Mouse (Mus musculus) urinary bladder, postnatal 25 days (tissue): ENCODE measurements around the gene Cdc6.

Experiments
- DNase-seq: peaks from one replicate; pipeline ENCODE4 v3.0.0; 2022; ENCODE audit warnings: low spot score

The Cdc6 gene

DNA sequence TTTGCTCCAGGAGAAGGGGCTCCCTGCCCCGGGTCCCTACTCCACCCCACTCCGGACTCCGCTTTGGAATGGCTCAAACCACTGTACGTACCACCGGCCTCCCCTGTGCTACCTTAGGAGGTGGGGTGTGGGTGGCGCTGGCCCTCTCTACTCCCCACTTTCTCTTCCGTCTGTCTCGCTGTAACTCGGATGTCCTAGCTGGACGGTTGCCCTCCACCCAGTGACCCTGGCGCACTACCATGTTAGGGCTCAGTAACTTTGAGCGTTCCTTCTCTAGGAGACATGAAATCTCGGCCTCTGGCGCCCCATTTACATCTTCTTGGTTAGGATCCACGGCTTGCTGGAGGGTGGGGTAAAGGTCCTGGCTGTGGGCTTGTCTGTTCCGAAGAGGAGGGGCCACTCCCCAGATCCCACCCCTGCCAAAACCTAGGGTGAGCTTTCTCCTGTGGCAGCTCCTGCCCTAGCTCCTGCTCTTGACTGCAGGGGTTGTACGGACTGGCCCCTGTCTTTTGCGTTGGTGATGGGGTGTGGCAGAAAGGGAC, 53.5 kb downstream of the Cdc6 start:
- no peak for DNase-seq

DNA sequence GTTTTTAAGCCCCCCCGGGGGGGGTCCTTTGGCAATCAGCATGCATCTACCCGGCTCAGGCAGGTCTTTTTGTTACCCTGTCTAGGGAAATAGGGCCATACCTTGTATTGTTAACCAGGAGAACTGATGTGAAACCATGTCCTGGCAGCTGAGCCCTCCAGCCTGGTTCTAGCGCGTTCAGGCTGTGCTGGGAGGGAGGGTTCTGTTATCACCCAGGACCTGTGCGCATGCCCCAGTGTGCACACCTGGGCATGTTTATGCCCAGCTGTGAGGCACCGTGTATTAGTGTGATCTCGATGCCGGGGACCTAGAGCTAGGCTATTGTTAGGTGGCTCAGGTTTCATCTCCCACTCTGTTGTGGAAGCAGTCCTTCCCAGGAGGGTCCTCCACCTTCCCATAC, 54.2 kb downstream of the Cdc6 start:
- no peak for DNase-seq

DNA sequence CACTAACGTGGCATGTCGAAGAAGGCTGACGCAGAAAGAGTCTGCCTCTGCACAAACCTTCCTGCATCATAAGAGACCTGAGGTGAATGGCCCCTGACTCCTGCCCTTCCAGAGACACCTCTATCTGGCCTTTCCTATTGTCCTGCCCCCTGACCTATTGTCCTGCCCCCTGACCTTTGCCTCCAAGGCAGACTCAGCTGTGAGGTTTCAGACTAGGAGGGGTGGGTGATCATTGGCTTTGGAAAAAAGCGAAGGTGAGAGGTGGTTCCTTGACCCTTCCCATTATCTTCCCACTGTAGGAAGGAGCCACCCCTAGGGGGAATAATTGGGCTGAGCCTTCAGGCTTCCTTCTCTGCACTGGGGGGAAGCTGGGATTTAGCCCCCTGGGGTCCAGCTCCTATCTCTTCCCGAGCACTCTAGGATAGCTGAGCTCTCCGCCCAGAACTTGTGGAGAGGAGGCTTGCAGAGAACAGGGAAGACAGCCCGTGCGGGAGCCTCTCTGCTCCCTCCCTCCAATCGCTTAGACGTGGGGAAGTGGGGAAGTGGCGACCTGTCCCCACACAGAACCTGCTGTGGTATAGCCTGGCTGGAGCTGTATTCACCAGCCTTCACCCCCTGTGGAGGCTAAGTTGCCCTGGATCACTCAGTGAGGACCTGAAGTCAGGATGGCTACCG, 55.0 kb downstream of the Cdc6 start:
- DNase-seq, result no peak

DNA sequence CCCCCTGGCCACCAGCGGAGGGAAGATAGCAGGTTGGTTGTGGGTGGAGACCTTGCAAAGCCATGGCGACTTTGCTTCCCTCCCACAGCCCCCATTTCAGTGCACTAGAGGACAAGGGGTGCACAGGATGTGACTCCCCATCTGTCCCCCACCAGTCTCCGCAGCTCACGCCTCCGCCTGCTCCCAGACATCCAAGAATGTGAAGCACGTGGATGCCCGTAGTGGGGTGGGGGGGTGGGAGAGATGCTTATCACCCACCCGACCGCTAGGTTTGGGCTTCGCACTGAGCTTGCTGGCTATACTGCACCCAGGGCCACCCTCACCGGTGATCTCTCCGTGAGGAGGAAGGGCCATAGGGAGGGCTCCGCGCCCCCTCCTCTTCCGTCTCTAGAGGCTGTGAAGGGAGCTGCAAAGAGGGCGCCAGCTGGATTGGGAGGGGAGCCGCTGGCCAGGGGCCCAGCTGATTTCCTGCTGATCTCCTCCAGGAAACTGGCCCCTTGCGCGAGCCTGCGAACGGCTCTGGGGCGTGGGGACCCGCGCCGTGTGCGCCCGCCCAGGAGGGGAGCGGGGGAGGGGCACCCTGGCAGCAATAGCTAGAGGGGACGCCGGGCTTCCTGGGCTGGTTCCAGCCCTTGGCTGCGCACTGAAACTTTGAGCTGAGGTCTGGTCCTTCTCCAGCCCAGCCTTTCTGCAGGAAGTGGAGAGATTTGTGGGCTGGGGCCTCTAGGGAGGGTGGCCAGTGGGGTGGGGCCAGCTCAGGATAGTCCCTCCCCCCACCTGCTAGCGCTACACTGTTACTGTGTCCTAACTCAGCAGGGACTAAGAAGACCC, 55.8 kb downstream of the Cdc6 start:
- DNase-seq, result peak; percentile 68

DNA sequence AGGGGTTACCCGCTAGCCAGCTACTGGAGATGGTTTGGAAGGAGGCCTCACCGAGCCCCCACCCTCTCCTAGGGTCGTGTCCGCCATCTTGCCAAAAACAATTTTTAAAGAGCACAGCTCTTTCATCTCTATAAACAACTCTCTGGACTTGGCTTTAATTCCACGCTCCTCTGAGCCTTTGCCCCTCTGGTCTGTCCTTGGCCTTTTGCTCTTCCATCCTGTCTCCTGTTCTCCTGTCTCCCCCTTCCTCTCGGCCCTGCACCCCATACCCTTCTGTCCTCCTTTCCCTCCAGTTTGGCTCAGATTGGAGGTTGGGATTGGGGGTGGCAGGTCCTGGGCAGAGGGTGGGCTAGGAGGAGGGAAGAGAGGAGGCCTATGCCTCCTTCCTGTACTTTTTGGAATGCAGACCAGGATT, 56.6 kb downstream of the Cdc6 start:
- no peak for DNase-seq

DNA sequence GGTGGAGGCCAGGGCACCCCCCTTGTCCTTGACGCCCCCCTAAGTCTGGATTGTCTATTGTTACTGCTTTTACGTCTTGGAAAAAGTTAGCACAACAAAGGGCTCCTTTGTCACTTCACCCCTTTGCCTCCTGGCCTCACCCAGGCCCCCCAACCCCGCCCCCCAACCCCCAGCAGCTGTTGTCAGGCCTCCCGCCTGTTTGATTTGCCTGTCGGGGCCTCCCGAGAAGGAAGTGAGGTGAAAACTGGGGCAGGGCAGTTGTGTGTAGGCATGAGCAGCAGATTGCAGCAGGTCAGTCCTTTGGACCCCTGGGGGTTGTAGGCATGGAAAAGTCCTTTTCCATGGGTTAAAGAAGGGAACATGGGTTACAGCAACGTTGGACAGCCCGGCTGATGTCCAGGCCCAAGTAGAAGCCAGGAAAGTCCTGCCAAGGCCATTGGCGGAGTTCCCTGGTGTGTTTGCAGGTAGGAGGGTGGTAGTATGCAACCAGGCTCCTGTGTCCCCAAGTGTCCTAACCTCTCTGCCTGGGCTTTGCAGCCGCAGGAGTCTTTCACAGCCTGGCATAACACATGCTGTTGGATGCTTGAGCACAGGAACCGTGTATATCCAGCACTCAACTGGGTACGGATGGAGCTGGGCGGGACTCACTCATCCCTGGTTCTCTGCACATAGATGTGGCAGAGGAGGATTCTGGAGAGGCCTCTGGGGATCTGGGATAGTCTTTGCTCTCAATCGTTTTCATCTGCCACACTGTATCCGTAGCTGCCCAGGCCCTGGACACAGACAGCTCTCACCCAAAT, 57.2 kb downstream of the Cdc6 start:
- no peak for DNase-seq

DNA sequence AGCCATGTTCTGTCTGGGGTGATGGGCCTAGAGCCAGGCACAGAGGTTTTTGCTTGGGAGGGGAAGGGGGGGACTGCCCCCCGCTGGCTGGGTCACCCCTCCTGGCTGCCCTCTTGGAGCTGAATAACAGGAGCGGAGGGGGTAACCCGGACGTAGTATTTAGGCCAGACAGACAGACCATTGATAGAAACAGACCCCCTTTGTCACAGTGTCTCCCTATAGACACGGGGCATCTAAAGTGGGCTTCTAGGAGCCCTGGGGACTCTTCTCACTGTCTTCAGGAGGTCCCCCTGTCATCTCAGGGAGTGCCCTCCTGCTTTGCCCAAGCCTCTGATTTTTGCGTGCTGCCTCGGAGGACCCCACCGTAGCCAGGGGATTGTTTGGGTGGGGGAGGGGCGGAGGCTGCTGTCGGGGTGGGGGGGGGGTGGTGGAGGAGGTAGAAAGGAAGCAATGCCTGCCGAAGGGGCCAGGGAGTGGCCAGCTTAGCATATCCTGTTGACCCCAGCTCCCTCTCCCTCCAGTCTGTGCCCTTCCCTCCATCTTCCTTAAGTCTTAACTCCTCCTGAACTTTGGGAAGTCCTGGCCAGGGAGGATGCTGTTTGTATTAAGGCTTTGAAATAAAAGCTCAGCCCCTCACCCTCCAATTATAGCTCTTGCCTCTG, 57.9 kb downstream of the Cdc6 start:
- no peak for DNase-seq

DNA sequence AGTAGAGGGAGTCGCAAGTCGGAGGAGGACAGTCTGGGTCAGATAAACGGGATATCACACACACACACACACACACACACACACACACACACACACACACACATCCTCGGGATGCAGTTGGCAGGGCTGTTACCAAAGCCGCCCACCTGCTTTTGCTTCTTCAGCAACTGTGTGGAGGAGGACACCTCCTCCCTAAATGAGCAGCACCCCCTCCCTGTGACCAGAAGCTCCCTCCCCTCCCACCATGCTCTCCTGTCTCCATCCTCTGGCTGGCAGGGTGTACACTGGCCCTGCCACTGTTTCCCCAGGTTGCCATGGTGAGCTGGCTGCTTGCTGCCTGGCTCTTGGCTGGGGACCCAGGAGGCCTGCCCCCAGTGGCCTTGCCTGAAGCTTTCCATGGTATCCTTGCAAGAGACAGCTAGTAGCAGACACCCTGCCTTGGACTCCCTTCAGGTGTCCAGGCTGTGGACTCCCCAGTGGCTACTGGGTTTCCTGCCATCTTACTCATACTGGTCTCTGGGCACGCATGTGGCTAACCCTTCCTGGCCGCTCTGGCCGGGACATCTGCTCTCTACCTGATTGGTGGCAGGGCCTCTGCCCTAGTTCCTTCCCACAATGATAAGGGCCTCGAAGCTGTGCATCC, 59.0 kb downstream of the Cdc6 start:
- DNase-seq, result peak; percentile 46

DNA sequence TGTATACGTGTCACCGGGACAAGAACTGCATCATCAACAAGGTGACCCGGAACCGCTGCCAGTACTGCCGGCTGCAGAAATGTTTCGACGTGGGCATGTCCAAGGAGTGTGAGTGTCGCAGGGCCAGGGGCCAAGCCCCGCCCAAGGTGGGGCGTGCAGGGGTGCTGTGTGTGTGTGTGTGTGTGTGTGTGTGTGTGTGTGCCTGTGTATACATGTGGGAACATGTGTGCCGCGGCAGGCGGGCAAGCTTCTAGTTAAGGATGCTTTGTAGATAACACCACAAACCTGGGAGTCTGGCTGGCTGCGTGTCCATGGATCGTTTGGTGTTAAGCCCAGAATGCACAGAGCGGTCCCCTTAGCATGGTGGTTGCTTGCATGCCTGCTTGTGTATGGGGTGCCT, 60.5 kb downstream of the Cdc6 start:
- no peak for DNase-seq

DNA sequence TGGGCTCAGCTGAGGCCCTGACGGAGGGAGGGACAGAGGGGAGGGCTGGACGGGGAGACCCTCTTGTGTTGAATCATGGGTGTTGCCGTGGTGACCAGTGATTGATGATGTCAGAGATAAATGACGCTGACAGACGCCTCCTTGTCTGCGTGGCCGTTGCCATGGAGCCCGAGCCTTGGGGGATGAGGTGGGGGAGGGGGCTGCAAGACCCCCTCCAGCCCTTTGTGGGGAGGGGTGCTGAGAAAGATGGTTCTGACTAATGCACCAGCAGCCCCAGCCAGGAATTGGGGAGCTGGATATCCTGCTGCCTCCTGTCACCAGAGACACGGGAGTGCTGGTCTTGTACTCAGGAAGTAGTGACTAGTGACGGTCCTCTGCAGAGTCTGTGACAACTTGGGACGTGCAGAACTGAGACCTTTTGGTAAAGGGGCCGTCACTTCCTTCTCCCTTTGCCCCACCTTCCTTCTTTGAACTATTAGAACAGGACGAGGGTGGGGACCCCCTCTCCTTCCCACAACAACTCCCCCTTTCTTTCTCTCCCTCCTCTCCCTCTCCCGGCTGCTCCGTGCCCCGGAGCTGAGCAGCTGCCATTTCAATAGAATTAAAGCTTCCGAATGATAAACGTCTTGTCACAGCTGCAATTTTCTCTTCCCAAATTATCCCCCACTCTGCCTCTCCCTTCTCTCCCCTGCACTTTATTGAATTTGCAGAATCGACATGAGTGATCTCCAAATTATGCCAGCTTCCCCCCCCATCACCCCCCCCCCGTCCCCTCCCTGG, 61.3 kb downstream of the Cdc6 start:
- DNase-seq, result no peak

DNA sequence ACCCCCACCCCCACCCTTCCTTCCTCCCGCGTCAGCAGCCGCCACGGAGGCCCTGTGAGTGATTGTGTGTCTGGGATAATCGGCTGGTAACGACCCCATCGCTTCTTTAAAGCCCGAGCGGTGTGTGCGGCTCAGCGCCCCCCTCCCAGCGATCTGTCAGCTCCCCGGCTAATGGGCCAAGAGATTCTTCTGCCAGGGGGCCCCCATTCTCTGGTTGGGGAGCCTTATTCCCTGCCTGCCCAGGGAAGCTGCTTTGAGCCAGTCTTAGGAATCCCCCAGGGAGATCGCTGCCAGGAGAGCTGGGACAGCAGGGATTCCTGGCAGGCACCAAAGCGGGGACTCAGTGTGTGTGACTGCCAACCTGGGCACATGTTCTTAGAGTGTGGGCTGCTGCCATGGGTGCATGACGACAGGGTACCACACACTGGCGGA, 61.9 kb downstream of the Cdc6 start:
- no peak for DNase-seq

DNA sequence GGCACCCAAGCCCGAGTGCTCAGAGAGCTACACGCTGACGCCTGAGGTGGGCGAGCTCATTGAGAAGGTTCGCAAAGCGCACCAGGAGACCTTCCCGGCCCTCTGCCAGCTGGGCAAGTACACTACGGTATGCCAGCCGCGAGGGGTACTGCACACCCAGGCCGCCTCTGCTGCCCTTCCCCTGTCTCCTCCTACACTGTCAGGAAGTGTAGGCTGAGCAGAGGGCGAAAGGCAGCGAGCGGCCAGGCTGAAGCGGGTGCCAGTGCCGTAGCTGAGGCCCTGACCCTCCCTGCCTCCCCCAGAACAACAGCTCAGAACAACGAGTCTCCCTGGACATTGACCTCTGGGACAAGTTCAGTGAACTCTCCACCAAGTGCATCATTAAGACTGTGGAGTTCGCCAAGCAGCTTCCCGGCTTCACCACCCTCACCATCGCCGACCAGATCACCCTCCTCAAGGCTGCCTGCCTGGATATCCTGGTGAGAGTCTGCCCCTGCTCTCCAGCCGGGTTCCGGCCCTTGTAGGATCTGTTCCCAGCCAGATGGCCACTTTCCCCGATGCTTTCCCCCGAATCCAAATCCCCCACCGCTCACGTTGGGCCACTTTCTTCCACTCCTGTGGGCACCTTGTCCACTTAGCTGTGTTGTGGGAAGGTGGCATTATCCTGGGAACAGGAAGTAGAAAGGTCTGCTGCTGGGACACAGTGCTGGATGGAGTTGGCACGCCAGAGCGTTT, 62.8 kb downstream of the Cdc6 start:
- DNase-seq, result no peak

DNA sequence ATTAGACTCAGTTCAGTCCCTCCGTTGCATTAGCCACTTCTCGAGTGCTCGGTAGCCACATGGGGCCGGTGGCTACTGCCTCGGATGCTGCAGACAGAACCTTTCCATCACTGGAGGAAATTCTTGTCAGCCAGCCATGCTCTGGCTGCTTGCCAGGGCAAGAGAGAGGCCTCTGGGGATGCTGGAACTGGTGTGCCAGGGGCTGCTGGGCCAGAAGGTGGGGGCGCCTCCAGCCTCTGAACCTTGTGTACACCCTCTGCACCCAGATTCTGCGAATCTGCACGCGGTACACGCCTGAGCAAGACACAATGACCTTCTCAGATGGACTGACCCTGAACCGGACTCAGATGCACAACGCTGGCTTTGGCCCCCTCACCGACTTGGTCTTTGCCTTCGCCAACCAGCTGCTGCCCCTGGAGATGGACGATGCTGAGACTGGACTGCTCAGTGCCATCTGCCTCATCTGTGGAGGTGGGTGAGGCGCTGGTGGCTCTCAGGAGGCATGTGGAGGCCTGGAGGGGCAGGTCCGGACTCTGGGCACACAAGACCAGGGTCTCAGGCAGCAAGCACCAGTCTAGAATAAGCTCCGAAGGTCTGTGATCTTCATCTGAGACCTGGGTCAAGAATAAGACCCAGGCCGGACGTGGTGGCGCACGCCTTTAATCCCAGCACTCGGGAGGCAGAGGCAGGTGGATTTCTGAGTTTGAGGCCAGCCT, 63.9 kb downstream of the Cdc6 start:
- no peak for DNase-seq

DNA sequence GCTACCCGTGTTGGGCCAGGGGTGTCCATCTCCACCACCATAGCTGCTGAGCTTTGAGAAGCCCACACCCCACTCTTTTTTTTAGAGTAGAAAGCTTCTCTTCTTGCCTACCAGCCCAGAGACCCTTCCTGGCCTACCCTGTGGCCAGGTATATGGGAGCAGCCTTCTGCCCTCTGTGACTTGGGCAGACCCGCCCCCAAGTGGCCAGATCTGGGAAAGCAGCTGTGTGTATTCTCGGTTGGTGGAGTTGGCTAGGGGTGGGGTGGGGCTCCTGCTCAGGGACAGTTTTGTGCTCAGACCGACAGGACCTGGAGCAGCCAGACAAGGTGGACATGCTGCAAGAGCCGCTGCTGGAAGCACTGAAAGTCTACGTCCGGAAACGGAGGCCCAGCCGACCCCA, 64.6 kb downstream of the Cdc6 start:
- peak; percentile 87 for DNase-seq

DNA sequence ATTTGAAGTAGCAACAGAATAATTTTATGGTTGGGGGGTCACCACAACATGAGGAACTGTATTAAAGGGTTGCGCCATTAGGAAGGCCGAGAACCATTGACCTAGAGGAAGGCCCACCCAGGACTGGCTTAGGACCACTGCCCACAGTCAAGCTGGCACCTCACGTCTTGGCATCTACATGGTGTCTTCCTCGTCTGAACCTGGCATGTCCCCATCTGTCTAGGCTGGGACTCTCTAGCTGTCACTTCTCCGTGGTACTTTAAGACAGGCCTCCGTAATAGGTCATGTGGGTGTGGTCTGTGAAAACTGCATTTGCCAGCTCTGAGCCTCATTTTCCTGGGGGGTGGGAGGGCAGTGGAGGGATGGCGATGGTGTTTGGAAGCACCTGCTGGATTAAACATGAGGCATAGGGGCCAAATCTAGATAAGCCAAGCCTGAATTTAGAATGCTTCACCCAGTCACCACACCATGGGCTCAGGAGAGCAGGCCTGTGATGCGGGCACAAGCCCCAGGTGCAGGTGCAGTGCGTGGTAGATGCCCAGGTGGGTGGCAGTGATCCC, 65.3 kb downstream of the Cdc6 start:
- DNase-seq, result no peak
